Mouse (Mus musculus) embryonic stem cell, embryonic (primary cell): ENCODE results near the gene Ctf1.

Source experiments
- CTCF ChIA-PET, 4 experiments: fragments of 300-600 bp in 2 of 4; fragments of 350-600 bp in 2 of 4; sonication (Branson Sonifier 250); formaldehyde crosslinking; loops; one replicate each; lab custom pipeline; 2022; ENCODE audit warnings: inconsistent platforms in 2 of 4; lab: Charles Lee
- POLR2A ChIA-PET, 4 experiments: fragments of 300-600 bp in 2 of 4; fragments of 350-600 bp in 2 of 4; sonication (Branson Sonifier 250); formaldehyde crosslinking; loops; one replicate each; lab custom pipeline; 2022; ENCODE audit warnings: antibody characterized with exemption in 4 of 4, inconsistent platforms in 1 of 4; lab: Charles Lee

Ctf1 gene

DNA sequence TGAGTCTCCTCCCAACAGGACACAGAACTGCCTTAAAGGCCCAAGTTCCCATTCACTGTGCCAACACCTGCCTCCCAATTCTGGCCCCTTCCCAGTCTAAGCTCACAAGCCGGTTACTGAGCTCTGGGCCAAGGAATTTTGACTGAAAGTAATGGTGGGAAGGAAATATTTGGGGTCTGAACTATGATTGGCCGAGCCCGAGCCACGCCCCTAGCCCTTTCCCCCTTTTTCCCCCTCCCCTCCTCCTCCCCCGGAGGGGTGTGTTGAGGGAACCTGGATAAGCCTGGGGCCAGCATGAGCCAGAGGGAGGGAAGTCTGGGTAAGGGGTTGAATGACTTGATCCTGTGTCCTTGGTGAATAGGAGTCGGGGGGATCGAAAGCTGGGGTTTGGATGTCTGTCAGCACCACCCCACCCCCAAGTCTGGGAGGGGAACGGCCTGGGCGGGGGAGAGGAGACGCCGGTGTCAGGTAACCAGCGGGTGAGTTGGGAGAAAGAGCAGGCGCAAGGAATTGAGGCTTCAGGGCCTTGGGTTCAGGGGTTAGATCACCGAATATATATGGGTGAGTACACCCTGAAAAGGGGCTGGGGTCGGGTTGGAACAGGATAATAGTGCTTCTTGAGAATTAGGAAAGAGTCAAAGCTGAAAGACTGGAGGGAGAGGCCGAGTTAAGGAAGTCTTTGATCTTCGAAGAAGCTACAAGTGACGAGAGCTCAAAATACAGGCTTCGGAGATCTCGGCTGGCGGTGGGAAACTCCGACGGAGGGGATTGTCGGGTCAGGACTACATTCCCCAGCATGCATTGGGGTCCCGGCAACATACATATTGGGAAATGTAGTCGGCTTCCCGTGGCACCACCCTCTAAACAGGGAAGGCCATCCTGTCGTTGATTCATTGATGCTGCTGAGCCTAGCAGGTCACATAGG lies at the start of gene Ctf1:
Gene Ctf1 (plus strand): TSS at position 276 of the 925 bp plus-strand sequence.
- POLR2A ChIA-PET: interaction anchor here (0.5 to 3.8 kb wide), 74 partner anchors 9 to 459 kb away, joined by 3 to 39 read pairs (median 4); partner anchors contain the start of genes Fbxl19 (in 3 of the 4), Kat8 (in 2 of the 4), Orai3 (in 2 of the 4) and Setd1a (in 2 of the 4)

DNA sequence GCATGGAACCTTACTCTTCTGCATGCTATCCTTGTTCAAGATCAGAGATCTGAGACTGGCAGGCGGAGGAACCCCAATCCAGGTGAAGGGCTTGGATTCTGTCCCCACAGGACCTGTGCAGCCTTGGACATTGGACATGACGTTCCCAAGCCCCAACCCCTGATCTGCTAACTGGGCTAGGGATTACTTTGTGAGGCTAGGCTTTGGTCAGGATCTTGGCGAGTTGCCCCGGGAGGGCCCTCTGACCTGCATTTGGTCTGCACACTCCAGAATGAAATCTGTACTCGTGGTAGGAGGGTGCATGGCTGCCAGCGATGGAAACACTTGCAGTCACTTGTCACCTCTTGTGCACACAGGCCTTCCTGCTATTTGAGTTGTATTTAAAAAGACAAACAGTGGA lies 49.6 kb upstream of the Ctf1 start:
- ChIA-PET CTCF (interaction anchor here in 3 of 4 experiments (1.1 to 2.8 kb wide), 5 partner anchors 12 to 273 kb away, joined by 4 to 24 read pairs (median 13); no protein-coding TSS in a partner anchor), POLR2A (interaction anchor here in 2 of 4 experiments (1.2 to 2.9 kb wide), 5 partner anchors 12 to 108 kb away, joined by 3 to 27 read pairs (median 4); no protein-coding TSS in a partner anchor)

More for the DNA sequence above, at the start of gene Ctf1:
- CTCF ChIA-PET: interaction anchor here in 3 of 4 experiments (0.6 to 12.8 kb wide), 18 partner anchors 10 to 297 kb away, joined by 3 to 144 read pairs (median 5); partner anchors contain the start of genes Fbxl19 (in 1 of the 3) and Hsd3b7 (in 1 of the 3)

DNA sequence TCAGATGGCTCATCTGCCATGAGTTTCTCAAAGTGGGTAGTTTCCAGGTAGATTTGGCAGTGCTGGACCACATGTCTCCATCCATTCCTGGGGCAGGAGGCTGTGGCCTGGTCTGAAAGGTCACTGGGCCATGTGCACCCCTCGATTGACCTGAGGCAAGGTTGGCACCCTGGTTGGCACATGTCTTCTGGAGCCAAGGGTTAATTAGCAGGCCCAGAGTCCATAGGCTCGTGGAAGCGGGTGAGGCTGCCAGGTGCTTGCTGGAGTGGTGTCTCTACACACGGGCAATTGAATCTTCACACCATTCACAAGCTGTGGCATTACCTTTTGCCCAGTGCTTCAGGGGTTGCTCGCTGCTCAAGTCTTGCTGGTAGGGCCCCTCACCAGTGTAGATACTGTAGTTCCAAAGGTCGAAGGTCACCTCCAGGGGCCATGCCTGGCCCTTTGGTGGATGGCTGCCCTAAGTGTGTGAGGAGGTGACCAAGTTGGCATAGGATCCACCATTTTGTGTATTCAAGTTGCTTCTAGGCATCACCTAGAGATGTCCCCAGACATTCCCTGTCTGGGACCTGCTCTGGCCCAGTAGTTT lies 46.4 kb upstream of the Ctf1 start:
- ChIA-PET POLR2A (interaction anchor here in 3 of 4 experiments (0.5 to 3.2 kb wide), 34 partner anchors 9 to 302 kb away, joined by 3 to 16 read pairs (median 4); partner anchors contain the start of genes Kat8 (in 2 of the 3), Hsd3b7 (in 1 of the 3), Setd1a (in 1 of the 3) and Zfp646 (in 1 of the 3)), CTCF (interaction anchor here (0.6 to 5.3 kb wide), 13 partner anchors 9 to 187 kb away, joined by 3 to 61 read pairs (median 4); no protein-coding TSS in a partner anchor)

DNA sequence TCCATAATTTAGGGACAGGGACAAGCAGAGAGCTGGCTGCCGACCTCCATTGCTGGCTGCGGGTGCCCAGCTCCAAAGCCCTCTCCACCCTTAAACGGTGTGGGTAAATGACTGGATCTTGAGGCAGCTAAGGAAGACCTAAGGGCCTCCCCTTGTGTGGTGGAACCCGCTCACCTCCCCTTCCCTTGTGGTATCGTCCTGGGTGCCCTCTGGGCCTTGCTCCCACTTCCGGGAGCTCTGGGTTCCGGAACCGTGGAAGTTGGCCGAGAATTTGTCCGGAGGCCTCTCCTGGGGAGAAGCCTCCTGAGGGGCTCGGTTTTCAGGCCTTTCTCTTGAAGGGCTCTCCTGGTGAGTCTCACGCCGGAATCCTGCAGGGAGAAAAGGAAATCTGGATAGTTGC lies 45.9 kb upstream of the Ctf1 start:
- POLR2A ChIA-PET: interaction anchor here in 3 of 4 experiments (0.5 to 3.2 kb wide), 36 partner anchors 8 to 353 kb away, joined by 3 to 16 read pairs (median 4); partner anchors contain the start of genes Kat8 (in 3 of the 3), Hsd3b7 (in 1 of the 3), Setd1a (in 1 of the 3) and Zfp646 (in 1 of the 3)
- CTCF ChIA-PET: interaction anchor here (0.6 to 5.3 kb wide), 14 partner anchors 8 to 186 kb away, joined by 3 to 61 read pairs (median 4); no protein-coding TSS in a partner anchor

DNA sequence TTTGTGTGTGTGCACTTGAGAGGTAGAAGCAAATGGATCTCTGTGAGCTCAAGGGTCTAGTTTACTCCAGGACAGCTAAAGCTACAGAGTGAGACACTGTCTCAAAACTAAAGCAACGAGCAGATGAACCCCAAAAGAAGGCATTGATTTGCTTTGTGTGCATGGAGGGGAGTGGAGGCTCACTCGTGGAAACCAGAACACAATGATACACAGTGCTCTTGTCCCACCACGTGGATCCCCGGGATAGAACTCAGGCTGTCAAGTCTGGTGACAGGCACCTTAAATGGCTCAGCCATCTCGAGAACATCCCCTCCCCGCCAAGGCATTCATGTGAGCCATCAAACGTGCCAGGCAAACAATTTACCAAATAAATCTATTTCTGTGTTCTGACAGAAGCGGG lies 45.4 kb upstream of the Ctf1 start:
- ChIA-PET CTCF (interaction anchor here (0.6 to 5.3 kb wide), 11 partner anchors 8 to 136 kb away, joined by 3 to 61 read pairs (median 4); no protein-coding TSS in a partner anchor), POLR2A (interaction anchor here in 3 of 4 experiments (0.6 to 3.2 kb wide), 35 partner anchors 8 to 354 kb away, joined by 3 to 16 read pairs (median 4); partner anchors contain the start of genes Kat8 (in 3 of the 3), Hsd3b7 (in 1 of the 3) and Setd1a (in 1 of the 3))

DNA sequence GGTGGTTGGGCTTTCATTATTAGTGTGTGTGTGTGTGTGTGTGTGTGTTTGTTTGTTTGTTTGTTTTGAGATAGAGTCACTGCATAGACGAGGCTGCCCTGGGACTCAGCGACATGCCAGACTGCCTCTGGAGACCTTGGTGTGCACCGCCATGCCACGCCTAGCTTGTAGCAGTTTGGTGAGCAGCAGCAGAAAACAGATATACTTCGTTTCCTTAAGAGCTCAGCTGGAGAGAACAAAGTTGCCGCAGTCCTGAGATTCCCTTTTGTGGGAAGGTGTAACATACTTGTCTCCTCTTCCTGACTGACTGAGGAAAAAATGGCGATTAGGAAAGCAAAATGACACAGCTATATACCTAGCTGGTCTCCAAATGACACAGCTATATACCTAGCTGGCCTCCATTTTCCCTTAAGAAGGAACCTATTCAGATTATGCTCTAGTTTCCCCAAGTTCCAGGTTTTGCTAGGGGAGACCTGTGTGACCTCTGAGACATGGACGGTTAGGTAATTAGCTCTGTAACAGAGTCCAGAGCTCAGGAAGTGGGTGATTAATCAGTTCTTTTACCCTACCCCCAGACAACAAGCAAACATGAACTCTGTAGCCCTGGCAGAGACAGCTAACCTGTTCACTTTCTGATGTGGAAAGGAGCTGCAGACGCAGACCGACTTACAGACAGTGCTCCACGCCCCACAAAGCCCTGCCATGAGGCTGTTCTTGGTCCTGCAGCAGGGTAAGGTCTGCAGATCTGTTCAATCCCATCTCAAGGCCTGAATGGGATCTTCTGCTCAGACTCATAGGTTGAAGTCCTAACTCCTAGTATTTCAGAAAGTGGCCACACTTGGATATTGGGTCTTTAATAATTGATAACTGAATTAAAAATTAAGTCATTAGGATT lies 40.4 kb upstream of the Ctf1 start:
- POLR2A ChIA-PET: interaction anchor here in 2 of 4 experiments (1.1 to 1.3 kb wide), 3 partner anchors 38 to 129 kb away, joined by 3 to 4 read pairs (median 3); partner anchors contain the start of genes Ctf1 (in 1 of the 2) and Hsd3b7 (in 1 of the 2)

DNA sequence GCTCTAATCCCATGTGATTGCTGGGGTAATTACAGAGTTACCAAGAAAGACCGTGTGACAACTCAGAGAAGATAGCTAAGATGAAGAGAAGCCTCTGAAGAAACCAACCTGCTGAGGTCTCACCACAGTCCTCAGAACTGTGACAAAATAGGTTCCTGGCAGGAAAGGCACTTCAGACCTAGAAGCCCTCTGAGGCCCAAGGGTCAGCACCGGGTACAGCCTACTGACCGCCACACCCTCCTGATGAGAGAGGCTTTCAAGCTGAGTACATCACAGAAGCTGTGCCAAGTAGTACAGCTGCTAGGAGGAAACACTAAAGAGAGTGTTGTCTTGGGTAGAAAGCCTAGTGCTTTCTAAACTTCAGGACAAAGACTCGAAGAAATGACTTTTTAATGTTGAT lies 39.8 kb upstream of the Ctf1 start:
- POLR2A ChIA-PET: interaction anchor here in 1 of 4 experiments (1.3 kb wide), 2 partner anchors 37 to 128 kb away, joined by 3 read pairs; partner anchors contain the start of gene Hsd3b7
- CTCF ChIA-PET: interaction anchor here in 1 of 4 experiments (0.5 to 1.3 kb wide), 3 partner anchors 11 to 218 kb away, joined by 3 to 5 read pairs (median 4); partner anchors contain the start of gene Prss53

More for the DNA sequence above, 40.4 kb upstream of the Ctf1 start:
- CTCF ChIA-PET: interaction anchor here in 3 of 4 experiments (0.5 to 1.3 kb wide), 5 partner anchors 10 to 218 kb away, joined by 3 to 5 read pairs (median 3); partner anchors contain the start of gene Prss53 (in 1 of the 3)

DNA sequence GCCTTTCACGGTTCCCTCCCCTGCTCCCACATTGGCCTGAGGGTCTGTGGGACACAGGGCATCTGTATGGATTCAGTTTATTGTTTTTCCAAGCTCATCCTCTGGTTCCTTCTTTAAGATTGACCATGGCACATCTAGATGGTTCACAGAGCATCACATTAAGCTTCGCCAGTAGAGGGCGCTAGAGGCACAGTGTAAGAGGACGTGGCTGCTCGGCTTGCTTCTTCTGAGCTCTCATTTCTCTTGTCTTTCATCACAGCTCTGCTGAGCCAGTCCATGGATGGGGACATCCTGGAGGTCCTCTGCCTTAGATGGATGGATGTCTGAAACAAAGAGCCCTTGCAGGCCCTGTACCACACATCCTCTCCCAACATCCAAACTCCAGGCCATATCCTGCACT lies 37.6 kb upstream of the Ctf1 start:
- ChIA-PET POLR2A (interaction anchor here (0.5 to 4.3 kb wide), 62 partner anchors 8 to 357 kb away, joined by 3 to 27 read pairs (median 4); partner anchors contain the start of genes Ctf1 (in 3 of the 4), Bcl7c (in 1 of the 4), Ccdc189 (in 1 of the 4) and Fbxl19 (in 1 of the 4)), CTCF (interaction anchor here (0.5 to 8.3 kb wide), 155 partner anchors 8 to 1173 kb away, joined by 3 to 144 read pairs (median 4); partner anchors contain the start of genes Bcl7c (in 4 of the 4), Ctf1 (in 3 of the 4), Fbxl19 (in 3 of the 4) and Gm21974 (in 2 of the 4))

DNA sequence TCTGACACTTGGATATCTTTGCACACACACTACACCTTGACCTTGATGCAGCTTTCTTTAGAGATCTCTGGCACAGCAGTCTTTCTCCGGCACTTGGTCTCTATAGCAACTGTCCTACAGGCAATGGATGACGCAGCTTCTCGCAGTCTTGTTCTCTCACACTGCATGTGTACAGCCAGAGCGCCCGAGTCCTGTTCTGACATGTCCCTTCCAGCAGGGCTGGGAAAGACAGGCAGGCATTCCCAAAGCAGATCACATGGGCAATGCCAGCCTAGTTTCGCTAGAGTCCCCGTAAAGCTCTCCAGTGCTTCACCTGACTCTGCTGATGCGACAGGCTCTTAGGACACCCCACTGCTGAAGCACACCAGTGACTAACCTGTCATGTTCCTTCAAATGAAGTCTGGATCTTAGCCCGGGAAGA lies 37.1 kb upstream of the Ctf1 start:
- ChIA-PET POLR2A (interaction anchor here (0.6 to 4.3 kb wide), 56 partner anchors 8 to 356 kb away, joined by 3 to 27 read pairs (median 4); partner anchors contain the start of genes Ctf1 (in 3 of the 4), Setd1a (in 2 of the 4), Bcl7c (in 1 of the 4) and Ccdc189 (in 1 of the 4)), CTCF (interaction anchor here (0.5 to 8.3 kb wide), 147 partner anchors 8 to 769 kb away, joined by 3 to 144 read pairs (median 5); partner anchors contain the start of genes Bcl7c (in 4 of the 4), Ctf1 (in 3 of the 4), Fbxl19 (in 3 of the 4) and Gm21974 (in 2 of the 4))

DNA sequence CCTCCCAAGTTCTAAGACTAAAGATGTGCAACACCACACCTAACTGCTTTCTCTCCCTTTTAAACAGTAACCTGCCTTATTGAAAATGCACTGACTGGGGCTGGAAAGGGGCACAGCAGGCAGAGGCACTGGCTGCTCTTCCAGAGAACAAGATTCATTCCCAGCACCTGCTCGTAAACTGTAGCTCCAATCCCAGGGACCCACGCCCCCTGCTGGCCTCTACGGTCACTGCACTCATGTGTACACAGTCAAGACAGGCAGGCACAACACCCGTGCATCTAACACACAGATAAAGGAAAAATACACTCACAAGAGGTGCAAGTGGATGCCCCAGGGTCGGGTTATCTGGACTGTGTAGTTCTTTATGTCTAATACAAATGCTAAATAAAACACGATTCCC lies 35.5 kb upstream of the Ctf1 start:
- ChIA-PET CTCF (interaction anchor here (0.5 to 8.3 kb wide), 61 partner anchors 9 to 544 kb away, joined by 3 to 144 read pairs (median 4); partner anchors contain the start of genes Bcl7c (in 2 of the 4), Ctf1 (in 2 of the 4), Fbxl19 (in 1 of the 4) and Gm21974 (in 1 of the 4)), POLR2A (interaction anchor here in 3 of 4 experiments (0.5 to 4.3 kb wide), 21 partner anchors 8 to 305 kb away, joined by 3 to 27 read pairs (median 3); partner anchors contain the start of genes Bcl7c (in 1 of the 3), Ctf1 (in 1 of the 3) and Srcap (in 1 of the 3))

DNA sequence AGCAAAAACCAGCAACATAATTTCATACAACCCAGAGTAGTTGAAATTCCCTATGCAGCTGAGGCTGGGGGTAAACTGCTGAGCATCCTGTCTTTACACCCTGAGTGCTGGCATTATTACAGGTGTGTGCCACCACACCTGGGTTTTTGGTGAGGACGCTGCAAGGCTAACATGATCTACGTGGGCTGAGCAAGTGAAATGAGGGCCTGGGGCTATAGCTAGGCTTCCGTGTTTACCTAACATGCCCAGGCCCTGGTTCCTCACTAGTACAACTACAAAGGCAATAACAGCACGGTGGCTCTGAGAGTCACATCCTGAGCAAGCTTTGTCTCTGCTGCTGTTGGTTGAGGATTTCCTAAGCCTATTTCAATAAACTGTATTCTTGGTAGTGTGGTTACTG lies 34.9 kb upstream of the Ctf1 start:
- ChIA-PET CTCF (interaction anchor here (0.6 to 8.3 kb wide), 45 partner anchors 8 to 543 kb away, joined by 3 to 144 read pairs (median 4); partner anchors contain the start of genes Bcl7c (in 3 of the 4), Ctf1 (in 2 of the 4), Fbxl19 (in 1 of the 4) and Gm21974 (in 1 of the 4)), POLR2A (interaction anchor here in 3 of 4 experiments (0.6 to 4.3 kb wide), 17 partner anchors 11 to 306 kb away, joined by 3 to 27 read pairs (median 4); partner anchors contain the start of genes Bcl7c (in 1 of the 3), Ctf1 (in 1 of the 3) and Srcap (in 1 of the 3))

DNA sequence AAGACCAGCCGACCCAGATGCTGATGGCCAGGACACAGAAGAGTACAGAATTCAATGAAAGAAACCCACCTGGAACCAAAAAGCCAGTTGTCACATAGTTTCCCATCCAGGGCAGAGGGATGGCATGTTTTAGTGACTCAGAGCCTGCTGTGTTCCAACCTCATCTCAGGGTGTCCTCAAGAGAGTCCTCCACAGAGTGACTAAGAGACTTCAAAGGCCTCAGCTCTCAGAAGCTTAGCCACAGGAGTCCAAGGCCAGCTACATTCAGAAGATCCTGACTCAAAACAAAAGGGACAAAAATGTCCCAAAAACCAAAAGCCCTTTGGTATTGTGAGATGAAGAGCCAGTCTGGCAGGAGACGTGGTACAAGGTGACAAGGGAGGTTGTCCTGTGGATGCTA lies 33.7 kb upstream of the Ctf1 start:
- CTCF ChIA-PET: interaction anchor here (0.6 to 8.3 kb wide), 23 partner anchors 12 to 385 kb away, joined by 3 to 144 read pairs (median 4); partner anchors contain the start of genes Bcl7c (in 2 of the 4) and Ctf1 (in 1 of the 4)
- POLR2A ChIA-PET: interaction anchor here in 3 of 4 experiments (0.5 to 2.4 kb wide), 10 partner anchors 12 to 235 kb away, joined by 3 to 6 read pairs (median 3); no protein-coding TSS in a partner anchor

DNA sequence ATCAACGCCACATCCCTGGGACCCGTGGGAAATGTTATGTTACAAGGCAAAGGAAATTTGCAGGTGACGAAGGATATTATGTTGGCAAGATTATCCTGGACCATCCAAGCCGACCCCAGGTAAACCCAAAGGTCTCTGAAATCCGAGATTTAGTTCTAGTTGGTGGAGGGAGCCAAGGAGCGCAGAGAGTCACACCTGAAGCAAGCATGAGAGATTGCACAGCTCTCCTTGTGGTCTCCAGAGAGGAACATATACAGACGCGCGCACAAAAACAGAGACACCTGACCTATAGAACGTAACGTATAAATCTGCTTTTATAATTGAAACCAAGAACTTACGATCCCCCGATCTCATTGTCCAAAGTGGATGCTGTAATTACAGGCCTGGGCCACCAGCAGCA lies 32.0 kb upstream of the Ctf1 start:
- ChIA-PET POLR2A (interaction anchor here in 2 of 4 experiments (0.7 to 1.6 kb wide), 2 partner anchors 12 to 204 kb away, joined by 5 to 11 read pairs; no protein-coding TSS in a partner anchor), CTCF (interaction anchor here in 1 of 4 experiments (1.4 to 8.3 kb wide), 2 partner anchors 11 to 32 kb away, joined by 4 to 144 read pairs; partner anchors contain the start of genes Bcl7c and Ctf1)

DNA sequence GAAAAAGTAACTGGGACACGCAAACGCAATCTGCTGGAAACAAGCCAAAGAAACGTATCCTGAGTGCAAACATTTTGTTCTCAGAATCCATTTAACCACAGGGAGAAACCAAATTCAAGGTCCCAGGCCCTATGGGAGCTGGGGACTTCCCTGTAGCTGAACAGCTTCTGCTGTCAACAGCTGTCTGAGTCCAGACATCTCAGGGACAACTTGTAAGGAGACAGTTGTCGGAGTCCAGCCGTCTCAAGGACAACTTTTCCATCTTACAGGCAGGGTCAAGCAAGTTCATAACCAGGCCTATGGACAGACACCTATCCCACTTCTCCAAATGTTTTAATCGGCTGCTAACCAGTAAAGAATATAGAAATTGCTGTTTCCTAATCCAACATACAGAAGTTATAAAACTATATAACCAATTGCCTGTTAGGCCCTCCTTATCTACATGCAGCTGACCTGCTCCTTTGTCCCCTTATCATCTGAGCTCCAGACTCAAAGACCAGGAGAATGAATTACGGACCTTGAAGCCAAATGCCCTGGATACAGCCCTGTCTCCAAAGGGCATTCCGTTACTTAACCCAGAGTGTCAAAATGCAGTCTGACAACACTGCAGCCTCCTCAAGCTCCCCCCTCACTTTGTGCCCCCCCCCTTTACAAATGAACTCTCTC lies 30.5 kb upstream of the Ctf1 start:
- POLR2A ChIA-PET: interaction anchor here in 2 of 4 experiments (0.6 to 0.7 kb wide), 3 partner anchors 135 to 655 kb away, joined by 3 to 4 read pairs (median 3); no protein-coding TSS in a partner anchor
- CTCF ChIA-PET: interaction anchor here in 3 of 4 experiments (0.6 to 8.3 kb wide), 5 partner anchors 10 to 500 kb away, joined by 3 to 144 read pairs (median 4); partner anchors contain the start of genes Bcl7c (in 1 of the 3) and Ctf1 (in 1 of the 3)
